Mouse (Mus musculus) megakaryocyte progenitor cell, adult 5-6 weeks (primary cell): Measurements from ENCODE around the gene Xpo4. TPM values are rescaled to one million over a fixed set of nuclear protein-coding genes. Genes with fewer than 3 reads are reported as not detected.

Source experiments
- ATAC-seq: replicated peaks from 2 replicates; pipeline ENCODE4 v1.8.0; 2016; ENCODE audit warnings: mild to moderate bottlenecking, moderate TSS enrichment, inconsistent platforms; ENCODE audit not compliant: poor library complexity
- total RNA-seq, 2 experiments: library from RNA; stranded (forward) in 1 of 2; stranded (reverse) in 1 of 2; fragments of 157-497, 149-512 nt in 1 of 2; fragments of 200-1000 nt in 1 of 2; gene quantifications; 2 replicates each; pipeline versions ENCODE4 v1.2.3 to v1.2.4; 2015 to 2017

Xpo4 gene
- total RNA-seq, 2 experiments from 2014 or later: 31.2 to 38.5 TPM

DNA sequence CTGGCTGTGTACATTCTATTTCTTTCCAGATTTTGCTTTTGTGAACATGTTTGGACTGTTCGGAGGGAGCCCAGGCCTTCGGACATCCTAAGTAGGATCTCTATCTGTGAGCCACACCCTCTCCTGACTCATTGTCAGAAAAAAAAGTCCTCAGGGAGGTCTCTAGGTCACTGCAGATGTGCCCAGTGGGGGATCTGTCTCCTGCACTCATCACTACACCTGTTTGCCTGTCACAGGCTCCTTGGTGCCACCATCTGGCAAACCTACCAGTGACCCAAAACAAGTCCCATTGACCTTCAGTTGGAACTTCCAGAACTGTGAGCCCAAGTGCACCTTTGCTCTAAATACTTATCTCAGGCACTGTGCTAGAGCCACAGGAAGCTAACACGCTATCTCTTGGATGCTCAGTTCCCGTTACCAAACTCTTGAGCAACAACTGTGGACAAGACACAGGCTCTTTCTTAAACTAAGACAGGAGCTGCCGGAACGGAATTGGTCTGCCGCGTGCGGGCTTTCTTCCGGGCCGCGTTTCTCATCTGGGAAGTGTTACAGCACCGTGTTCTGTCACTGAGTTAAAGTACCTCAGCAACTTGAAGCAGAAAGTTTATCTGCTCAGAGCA is 121.7 kb downstream of the Xpo4 start:
- peak; percentile 63 for ATAC-seq

DNA sequence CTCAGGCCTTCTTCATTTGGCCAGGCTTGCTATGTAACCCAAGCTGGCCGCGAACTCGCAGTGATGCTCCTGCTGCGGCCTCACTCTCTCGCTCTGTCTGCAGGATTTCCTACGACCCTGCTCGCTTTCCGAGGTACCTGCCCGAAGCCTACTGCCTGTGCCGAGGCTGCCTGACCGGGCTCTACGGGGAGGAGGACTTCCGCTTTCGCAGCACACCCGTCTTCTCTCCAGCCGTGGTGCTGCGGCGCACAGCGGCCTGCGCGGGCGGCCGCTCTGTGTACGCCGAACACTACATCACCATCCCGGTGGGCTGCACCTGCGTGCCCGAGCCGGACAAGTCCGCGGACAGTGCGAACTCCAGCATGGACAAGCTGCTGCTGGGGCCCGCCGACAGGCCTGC is 123.0 kb downstream of the Xpo4 start:
- peak; percentile 33; the same call in 1 of the 2 replicates for ATAC-seq

DNA sequence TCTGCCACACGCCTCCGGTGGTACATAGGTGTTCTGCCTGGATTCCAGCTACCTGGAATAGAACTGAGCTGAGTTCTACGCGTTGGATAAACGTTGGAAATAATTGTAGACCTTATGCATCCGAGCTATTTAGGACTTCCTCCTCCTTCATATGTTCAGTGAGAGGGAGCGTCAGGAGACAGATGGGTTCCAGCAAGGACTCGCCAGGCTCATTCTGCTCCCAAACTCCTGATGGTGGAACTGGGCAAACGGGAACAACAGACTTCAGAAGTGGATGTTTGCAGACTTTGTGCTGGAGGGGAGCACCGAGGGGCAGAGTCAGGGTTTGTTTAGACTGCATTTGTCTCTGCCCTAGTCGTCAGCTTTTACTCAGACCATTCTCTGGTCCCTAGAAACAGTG is 124.5 kb downstream of the Xpo4 start:
- no peak for ATAC-seq

DNA sequence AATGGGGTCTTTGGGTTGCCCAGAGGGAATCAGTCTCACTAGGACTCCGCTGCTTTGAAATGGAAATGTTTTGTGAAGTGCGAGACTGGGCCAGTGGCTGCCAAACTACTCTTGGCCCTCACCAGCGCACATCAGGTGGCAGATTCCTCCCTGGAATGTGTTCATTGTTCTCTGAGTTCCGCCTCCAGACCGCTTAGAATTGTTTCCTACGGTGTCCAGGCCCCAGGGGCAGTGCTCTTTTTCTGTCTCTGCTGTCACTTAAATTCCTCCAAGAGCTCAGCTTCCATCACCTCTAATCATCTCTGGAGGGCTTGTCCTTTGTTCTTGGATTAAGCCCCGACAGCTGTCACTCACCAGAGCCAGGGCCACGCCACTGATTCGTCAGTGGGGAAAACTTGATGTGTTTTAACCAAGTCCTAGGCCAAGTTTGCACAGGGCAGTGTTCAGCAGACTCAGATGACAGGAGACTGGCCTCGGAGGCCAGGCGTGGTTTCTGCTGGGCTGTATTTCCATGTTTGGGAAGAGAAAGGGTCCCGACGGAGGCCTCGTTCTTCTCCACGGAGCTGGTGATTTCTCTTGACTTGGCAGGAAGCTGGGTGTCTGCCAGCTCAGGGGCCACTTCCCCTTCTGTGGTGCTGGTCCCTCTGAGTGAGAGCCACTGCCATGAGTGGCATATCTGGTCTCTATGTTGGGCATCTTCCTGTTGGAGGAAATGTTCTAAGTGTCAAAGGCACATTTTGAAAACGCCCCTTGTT is 127.8 kb downstream of the Xpo4 start:
- ATAC-seq: peak; percentile 82

DNA sequence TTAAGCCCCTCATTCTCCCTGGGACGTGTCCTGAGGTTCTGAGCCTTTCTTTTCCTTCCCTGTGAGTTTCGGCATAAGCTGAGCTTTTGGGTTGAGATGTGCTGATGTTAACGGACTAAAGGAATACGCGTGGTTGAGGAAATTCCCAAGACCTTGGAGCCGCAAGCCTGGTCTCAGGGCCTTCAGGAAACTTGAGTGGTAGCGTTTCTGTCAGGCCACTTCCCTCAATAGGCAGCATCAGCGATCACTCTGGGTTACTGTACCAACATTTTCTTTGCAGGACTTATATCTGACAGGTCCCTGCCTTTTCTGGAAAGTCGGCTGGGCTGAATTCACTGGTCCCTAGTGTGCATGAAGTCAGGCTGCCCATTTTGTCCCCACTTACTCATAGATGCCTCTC is 128.4 kb downstream of the Xpo4 start:
- ATAC-seq: no peak

DNA sequence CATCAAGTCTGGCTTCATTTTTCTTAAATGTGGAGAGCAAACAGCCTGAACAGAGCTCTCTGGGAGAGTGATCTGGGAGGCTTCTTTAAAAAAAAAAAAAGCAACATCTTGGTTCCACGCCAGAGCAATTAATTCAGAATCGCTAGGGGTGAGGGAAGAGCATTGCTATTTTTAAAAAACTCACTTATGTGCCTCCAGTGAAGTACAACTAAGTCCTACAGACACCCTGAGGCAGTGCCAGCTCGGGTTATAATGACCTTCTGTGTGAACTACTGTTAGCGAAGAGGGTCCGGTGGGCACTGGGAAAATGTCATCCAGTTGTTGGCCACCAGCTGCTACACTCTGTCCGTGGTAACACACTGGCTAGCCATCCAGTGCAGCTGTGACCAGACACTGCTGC is 129.6 kb downstream of the Xpo4 start:
- no peak for ATAC-seq

DNA sequence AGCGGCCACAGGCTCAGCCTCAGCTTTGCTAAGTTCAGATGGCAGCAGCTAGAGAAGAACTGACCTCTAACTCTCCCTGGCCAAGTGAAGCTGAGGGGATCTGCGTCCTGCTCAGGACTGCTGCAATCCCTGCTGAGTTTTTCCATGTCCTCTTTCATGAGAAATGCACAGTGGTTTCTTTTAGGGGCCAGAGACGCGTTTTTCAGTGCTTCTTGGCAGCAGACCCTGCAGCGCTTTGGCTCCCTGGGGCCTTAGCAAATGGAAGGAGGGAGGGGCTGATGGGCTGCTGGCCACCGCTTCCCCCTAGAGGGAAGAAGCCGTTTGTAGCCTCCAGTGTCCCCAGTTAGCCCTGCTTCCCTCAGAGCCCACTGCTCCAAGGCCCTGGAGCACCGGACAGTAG is 130.3 kb downstream of the Xpo4 start:
- ATAC-seq: no peak

DNA sequence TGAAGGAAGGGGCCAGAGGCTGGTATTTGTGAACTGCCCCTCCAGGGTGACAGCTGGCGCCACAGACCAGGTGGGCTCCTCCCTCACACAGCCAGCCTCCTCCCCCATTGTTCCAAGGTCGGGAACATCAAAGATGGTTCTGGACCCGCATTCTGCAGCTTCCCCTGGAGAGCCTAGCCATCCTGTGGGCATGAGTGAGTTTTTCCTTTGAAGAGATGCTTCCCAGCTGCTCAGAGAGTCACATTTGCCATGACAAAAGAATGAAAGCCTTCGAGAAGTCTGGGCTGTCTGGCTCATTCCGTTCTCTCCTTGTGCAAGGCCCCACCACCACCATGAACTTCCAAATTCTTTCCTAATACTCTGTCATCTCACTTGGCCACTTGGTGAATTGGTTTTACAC is 130.9 kb downstream of the Xpo4 start:
- no peak for ATAC-seq

DNA sequence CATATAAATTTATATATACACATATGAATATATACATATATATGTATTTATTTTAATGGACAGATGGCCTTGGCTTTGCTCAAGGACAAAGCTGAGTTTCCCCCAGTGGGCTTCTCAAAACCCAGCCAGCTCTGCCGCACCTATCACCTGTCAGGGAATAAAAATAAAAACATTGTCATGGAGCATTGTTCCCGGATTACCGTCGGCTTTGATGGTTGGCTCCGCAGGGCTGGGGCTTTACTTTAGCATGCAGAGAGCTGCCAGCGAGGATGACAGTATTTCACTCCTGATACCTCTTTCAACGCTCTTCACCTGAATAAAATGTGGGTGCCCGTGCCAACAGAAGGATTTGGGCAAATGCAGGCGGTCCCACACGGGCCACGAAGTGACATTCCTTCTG is 131.4 kb downstream of the Xpo4 start:
- no peak for ATAC-seq

DNA sequence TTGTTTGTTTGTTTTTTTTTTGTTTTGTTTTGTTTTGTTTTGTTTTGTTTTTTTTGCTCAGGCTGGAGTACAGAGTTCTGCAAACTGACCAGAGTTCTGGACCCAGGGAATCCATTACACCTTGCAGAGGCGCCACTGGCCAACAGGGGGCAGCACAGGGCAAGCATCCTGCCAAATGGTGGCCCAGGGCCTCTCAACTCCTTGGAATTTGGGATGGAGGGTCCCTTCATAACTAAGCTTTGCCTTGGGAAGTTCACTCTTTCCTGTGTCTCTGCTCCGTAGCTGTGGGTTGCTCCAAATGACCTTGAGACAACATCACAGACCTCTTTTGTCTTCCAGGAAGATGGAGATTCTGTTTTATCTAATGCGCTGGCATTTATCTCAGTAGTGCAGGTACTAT is 132.0 kb downstream of the Xpo4 start:
- ATAC-seq: peak; percentile 42

DNA sequence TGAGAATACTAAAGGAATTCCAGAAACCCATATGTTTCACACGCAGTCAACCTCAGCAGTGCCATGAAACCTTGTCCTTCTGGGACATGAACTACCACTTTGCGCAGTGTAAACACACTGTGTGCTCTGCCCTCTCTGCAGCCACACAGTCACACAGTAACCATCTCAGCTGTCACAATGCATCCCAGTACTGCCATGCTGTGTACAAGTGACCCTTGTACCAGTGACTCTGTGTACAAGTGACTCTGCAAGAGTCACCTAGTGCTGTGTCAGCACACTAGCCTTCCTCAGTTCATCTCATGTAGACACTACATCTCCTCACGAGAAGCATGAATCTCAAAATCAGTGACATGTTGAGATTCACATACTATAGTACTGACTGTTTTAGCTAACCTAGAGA is 132.7 kb downstream of the Xpo4 start:
- ATAC-seq: no peak

DNA sequence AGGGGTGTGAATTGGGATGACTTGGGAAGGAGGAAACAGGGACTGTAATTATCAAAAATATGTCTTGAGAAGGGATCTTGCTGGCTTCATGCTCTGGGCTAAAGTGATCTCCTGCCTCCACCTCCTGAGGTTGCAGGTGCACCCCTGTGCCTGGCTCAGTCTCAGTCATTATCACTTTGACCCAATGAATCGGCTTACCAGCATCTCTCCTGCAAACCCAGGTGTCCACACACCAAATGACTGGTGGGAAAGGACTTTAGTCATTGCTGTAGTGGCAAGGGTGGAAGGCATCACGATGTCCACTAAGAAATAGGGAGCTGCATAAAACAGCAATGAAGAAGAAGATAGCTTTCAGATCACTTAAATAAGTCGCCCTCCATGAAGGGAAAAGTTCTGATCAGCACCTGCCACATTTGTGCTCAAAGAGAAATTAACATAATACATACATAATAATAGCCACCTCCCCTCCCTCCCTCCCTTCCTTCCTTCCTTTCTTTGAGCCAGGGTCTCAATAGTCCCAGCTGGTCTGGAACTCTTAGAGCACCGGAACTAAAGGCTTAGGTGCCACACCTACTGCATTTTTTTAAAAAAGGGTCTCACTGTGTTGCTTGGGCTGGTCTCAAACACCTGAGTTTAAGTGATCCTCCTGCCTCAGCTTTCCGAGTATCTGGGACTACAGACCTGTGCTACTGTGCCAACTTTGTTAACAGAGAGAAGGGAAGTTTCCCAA is 135.3 kb downstream of the Xpo4 start:
- ATAC-seq: no peak

DNA sequence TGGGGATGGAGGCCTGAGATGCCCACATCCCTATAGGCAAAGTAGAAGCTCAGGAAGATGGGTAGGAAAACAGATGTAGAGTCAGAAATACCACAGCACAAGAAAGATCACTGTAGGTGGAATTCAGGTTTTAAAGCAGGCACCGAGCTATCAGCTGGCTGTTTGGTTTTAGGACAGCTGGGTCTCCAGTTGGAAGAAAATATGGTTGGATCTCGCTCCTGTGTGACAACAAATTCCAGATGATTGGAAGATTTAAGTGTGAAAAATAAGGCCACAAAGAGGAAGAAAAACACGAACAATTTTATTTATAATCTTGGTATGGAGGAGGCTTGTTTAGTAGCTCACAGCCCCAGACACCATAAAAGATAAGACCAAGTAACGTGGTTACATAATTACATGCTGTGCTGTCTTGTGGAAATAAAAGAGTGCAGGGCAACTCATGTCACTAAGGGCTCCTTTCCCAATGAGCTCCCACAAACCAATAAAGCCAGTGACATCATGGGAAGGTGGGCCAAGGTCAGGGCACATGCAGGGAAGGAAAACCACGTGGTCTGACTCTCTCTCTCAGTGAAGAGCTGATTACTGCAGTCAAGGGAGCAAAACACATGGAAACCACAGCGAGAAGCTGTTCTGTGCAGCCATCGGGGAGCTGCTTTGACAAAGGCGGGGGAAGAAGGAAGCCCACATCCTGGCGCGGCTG is 136.0 kb downstream of the Xpo4 start:
- peak; percentile 23 for ATAC-seq

DNA sequence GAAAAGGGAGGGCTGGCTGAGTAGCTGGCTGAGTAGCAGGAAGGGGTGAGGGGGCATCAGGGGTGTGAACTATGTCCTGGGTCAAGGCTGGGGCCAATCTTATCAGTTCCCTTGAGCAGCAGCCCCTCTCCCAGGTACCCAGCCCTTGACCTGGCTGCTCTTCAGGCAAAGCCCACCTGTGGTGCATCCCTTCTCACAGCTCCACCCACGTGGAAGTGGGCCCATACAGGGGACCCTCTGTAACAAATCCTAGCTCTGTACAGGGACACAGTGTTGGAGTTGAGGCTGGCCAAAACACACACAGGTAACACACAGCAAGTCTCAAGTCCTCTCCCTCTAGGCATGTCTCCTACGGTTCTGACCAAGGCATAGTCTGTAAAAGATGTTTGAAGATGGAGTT is 137.6 kb downstream of the Xpo4 start:
- no peak for ATAC-seq

Other genes starting within 250 kb of the Xpo4 start
- gene Ift88, start 241.4 kb downstream of the Xpo4 start, total RNA-seq (2015): 6.9 and 8.6 TPM in 2 replicates
- gene Ift88, start 241.4 kb downstream of the Xpo4 start, total RNA-seq (2017): 6.6 and 15.0 TPM in 2 replicates
- gene Il17d, start 140.7 kb downstream of the Xpo4 start, total RNA-seq (2015): not detected in 2 replicates
- 0.17 TPM in 1 of 2 replicates, not detected in the other for gene Il17d, start 140.7 kb downstream of the Xpo4 start, total RNA-seq (2017)
- 43.6 and 49.5 TPM in 2 replicates for gene Eef1akmt1, start 93.8 kb downstream of the Xpo4 start, total RNA-seq (2015)
- 14.0 and 24.2 TPM in 2 replicates for gene Eef1akmt1, start 93.8 kb downstream of the Xpo4 start, total RNA-seq (2017)
- not detected in 2 replicates for gene Gm49361, start 80.7 kb upstream of the Xpo4 start, total RNA-seq (2015)
- gene Gm49361, start 80.7 kb upstream of the Xpo4 start, total RNA-seq (2017): not detected in 2 replicates
- gene Lats2, start 93.0 kb upstream of the Xpo4 start, total RNA-seq (2015): 9.3 and 16.9 TPM in 2 replicates
- 8.1 and 8.2 TPM in 2 replicates for gene Lats2, start 93.0 kb upstream of the Xpo4 start, total RNA-seq (2017)
- 160 and 206 TPM in 2 replicates for gene Sap18, start 132.8 kb upstream of the Xpo4 start, total RNA-seq (2015)
- 16.6 and 19.9 TPM in 2 replicates for gene Sap18, start 132.8 kb upstream of the Xpo4 start, total RNA-seq (2017)
- gene Ska3, start 160.8 kb upstream of the Xpo4 start, total RNA-seq (2015): 34.8 and 40.9 TPM in 2 replicates
- 27.3 and 42.0 TPM in 2 replicates for gene Ska3, start 160.8 kb upstream of the Xpo4 start, total RNA-seq (2017)
- gene Mrpl57, start 160.8 kb upstream of the Xpo4 start, total RNA-seq (2015): 87.0 and 89.2 TPM in 2 replicates
- gene Mrpl57, start 160.8 kb upstream of the Xpo4 start, total RNA-seq (2017): 70.5 and 72.5 TPM in 2 replicates
- gene Zdhhc20, start 224.8 kb upstream of the Xpo4 start, total RNA-seq (2015): 43.5 and 49.2 TPM in 2 replicates
- gene Zdhhc20, start 224.8 kb upstream of the Xpo4 start, total RNA-seq (2017): 40.8 and 44.5 TPM in 2 replicates